Mouse (Mus musculus) effector memory CD4-positive, alpha-beta T cell, adult 5 months (primary cell): ENCODE data around the gene Pank1. TPM values are rescaled to one million over a fixed set of nuclear protein-coding genes. Genes with fewer than 3 reads are reported as not detected.

Source experiments
- polyA plus RNA-seq: library from polyadenylated mRNA; unstranded; fragments of 100-300 nt; shearing (Covaris generic); gene quantifications from one replicate; pipeline ENCODE4 v1.2.1, GENCODE M21; 2017

Pank1 gene
- polyA plus RNA-seq = 5.4 TPM

GRCm38 (mm10) chr19:34878603-34879541 lies at the start of gene Pank1:
Gene Pank1, minus strand, starts transcription at chr19:34879455.

GRCm38 (mm10) chr19:34921652-34922602 lies 42.7 kb upstream of the Pank1 start, which contains the start of gene Kif20b:
Gene Kif20b, plus strand, starts transcription at chr19:34922361.

Other genes with a start within 250 kb of the Pank1 start
- gene Ifit1bl2, start 238.7 kb downstream of the Pank1 start, polyA plus RNA-seq = 0.32 TPM
- gene Ifit1, start 238.6 kb downstream of the Pank1 start, polyA plus RNA-seq = 5.5 TPM
- gene Slc16a12, start 132.2 kb downstream of the Pank1 start, polyA plus RNA-seq = not detected
- 7.0 TPM for gene Kif20b, start 42.9 kb upstream of the Pank1 start, polyA plus RNA-seq